24 mouse cellular contexts compared by ENCODE assay signal in the genomic region with DNA sequence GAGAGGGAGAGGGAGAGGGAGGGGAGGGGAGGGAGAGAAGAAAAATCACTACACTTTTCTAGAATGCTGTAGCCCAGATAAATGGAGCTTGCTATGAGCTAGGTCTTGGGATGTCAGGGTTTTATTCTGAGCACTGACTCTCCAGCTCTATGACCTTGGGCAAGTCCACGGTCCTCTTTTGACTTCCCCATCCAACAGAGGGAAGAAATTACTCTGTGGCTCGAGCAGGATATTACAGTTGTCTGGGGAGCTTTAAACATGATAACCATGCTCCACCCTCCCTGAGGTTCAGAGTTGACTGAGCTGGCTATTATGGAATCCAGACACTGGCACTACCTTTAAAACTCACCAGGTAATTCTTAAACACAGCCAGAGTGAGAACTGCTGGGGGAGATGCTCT.
"Had no signal": no experiment of that assay in that cellular context is flagged by ENCODE, and none has a peak within 500 bp of the region (broad histone marks: within the 10 kb centered on the region; RNA-seq: fewer than 3 reads in every experiment).

No protein-coding gene starts in this region.

- H3K9ac ChIP-seq: heart, embryonic 13.5 days; heart, embryonic 15.5 days; hindbrain, embryonic 12.5 days; hindbrain, embryonic 14.5 days; kidney, embryonic 15.5 days; liver, embryonic 13.5 days; liver, embryonic 15.5 days had no signal

- H3K4me1 ChIP-seq: kidney, embryonic 15.5 days; liver, embryonic 13.5 days; liver, embryonic 15.5 days had no signal

- DNase-seq: gastrocnemius, postnatal 36 days; heart, adult 18-20 months; heart, postnatal 4 days; kidney, adult 11 months; kidney, adult 2 months; kidney, adult 9 months; kidney, postnatal 14 days; kidney, postnatal 36 days; layer of hippocampus, adult 9-11 months; layer of hippocampus, postnatal 36 days; left cerebral cortex, postnatal 4 days; liver; liver, embryonic 13.5 days had no signal

- H3K4me2 ChIP-seq: heart, embryonic 11.5 days; heart, embryonic 13.5 days; heart, embryonic 15.5 days; hindbrain, embryonic 12.5 days; hindbrain, embryonic 14.5 days; kidney, embryonic 15.5 days; liver, embryonic 11.5 days; liver, embryonic 13.5 days; liver, embryonic 15.5 days had no signal

- H3K9me3 ChIP-seq: heart, embryonic 13.5 days; heart, embryonic 15.5 days; hindbrain, embryonic 10.5 days; hindbrain, embryonic 12.5 days; kidney, embryonic 15.5 days; liver, embryonic 13.5 days; liver, embryonic 15.5 days had no signal

- H3K27ac ChIP-seq: heart, embryonic 13.5 days; heart, embryonic 15.5 days; hindbrain, embryonic 10.5 days; hindbrain, embryonic 12.5 days; hindbrain, embryonic 14.5 days; kidney, embryonic 15.5 days; kidney, postnatal 0 days; liver, embryonic 13.5 days; liver, embryonic 15.5 days had no signal

- H3K27me3 ChIP-seq: heart, embryonic 15.5 days; hindbrain, embryonic 12.5 days had no signal

- H3K36me3 ChIP-seq: heart, embryonic 13.5 days; heart, embryonic 15.5 days; hindbrain, embryonic 10.5 days; hindbrain, embryonic 12.5 days; kidney, embryonic 15.5 days; liver, embryonic 13.5 days; liver, embryonic 15.5 days had no signal

- H3K4me3 ChIP-seq: heart, embryonic 13.5 days; heart, embryonic 15.5 days; hindbrain, embryonic 10.5 days; hindbrain, embryonic 12.5 days; kidney, embryonic 15.5 days; liver, embryonic 13.5 days; liver, embryonic 15.5 days had no signal

- ATAC-seq: intestine, embryonic 16.5 days had no signal
